Mouse (Mus musculus) heart, postnatal 36 days (tissue): ENCODE results near the gene Maco1. TPM values are rescaled to one million over a fixed set of nuclear protein-coding genes. Genes with fewer than 3 reads are reported as not detected.
"Not testable (repeated sequence)": the region's sequence is repeated elsewhere in the genome, so short reads cannot be mapped to it uniquely, and the experiment has no call there.

Experiments used
- DNase-seq, 2 experiments: peaks; one replicate each; pipeline ENCODE4 v3.0.0; 2021 to 2022
- intact Hi-C: fragments of 180-260 bp; cut with DNase I; formaldehyde crosslinking; loops from one replicate; pipeline ENCODE4 v1.15.1; 2025
- total RNA-seq, 2 experiments: library from RNA; stranded (reverse); gene quantifications; 2 replicates each; pipeline ENCODE4 v1.2.3; 2021

Maco1 gene
- total RNA-seq, 2 experiments from 2014 or later, result 23.9 to 24.7 TPM

GRCm38 (mm10) chr4:134823560-134823959 is 29.6 kb downstream of the Maco1 start:
- DNase-seq, result no peak
- intact Hi-C loops, result no loop called here

- intact Hi-C loops, result no loop called here
- no peak for DNase-seq
These were observed 32.1 kb downstream of the Maco1 start for GRCm38 (mm10) chr4:134821061-134821460.

- intact Hi-C loops, result no loop called here
- no peak for DNase-seq
These were observed 35.4 kb downstream of the Maco1 start for GRCm38 (mm10) chr4:134817706-134818105.

GRCm38 (mm10) chr4:134814229-134814571 is 38.9 kb downstream of the Maco1 start:
- DNase-seq, result peak in 1 of 2 experiments; percentile 24

GRCm38 (mm10) chr4:134813406-134814228 is 39.5 kb downstream of the Maco1 start:
- no peak for DNase-seq
- intact Hi-C loops, result no loop called here

More at GRCm38 (mm10) chr4:134814229-134814571, 38.9 kb downstream of the Maco1 start:
- intact Hi-C loops, result no loop called here

GRCm38 (mm10) chr4:134804765-134805164 is 48.4 kb downstream of the Maco1 start:
- DNase-seq, result peak; percentile 83 to 87
- intact Hi-C loops, result no loop called here

- intact Hi-C loops, result no loop called here
- DNase-seq, result no peak
These were observed 50.4 kb downstream of the Maco1 start for GRCm38 (mm10) chr4:134802765-134803164.

GRCm38 (mm10) chr4:134802155-134802554 is 51.0 kb downstream of the Maco1 start:
- intact Hi-C loops, result no loop called here
- no peak for DNase-seq

- intact Hi-C loops, result no loop called here
These were observed 52.5 kb downstream of the Maco1 start for GRCm38 (mm10) chr4:134800693-134801092.

GRCm38 (mm10) chr4:134800098-134800497 is 53.0 kb downstream of the Maco1 start:
- no peak for DNase-seq
- intact Hi-C loops, result no loop called here

More at GRCm38 (mm10) chr4:134800693-134801092, 52.5 kb downstream of the Maco1 start:
- DNase-seq, result no peak

GRCm38 (mm10) chr4:134799272-134799671 is 53.9 kb downstream of the Maco1 start:
- intact Hi-C loops, result loop anchor here (2.0 kb wide), 1 partner anchor 254 kb away; no protein-coding TSS in a partner anchor

GRCm38 (mm10) chr4:134798861-134799260 is 54.3 kb downstream of the Maco1 start:
- intact Hi-C loops, result loop anchor here (2.0 kb wide), 1 partner anchor 254 kb away; no protein-coding TSS in a partner anchor
- DNase-seq, result no peak

More at GRCm38 (mm10) chr4:134799272-134799671, 53.9 kb downstream of the Maco1 start:
- peak; percentile 72 to 78 for DNase-seq

- no peak for DNase-seq
- intact Hi-C loops, result loop anchor here (2.0 kb wide), 1 partner anchor 253 kb away; no protein-coding TSS in a partner anchor
These were observed 55.5 kb downstream of the Maco1 start for GRCm38 (mm10) chr4:134797621-134798020.

GRCm38 (mm10) chr4:134796581-134797361 is 56.4 kb downstream of the Maco1 start:
- peak in 1 of 2 experiments; percentile 20 for DNase-seq
- intact Hi-C loops, result no loop called here

GRCm38 (mm10) chr4:134795819-134796485 is 57.2 kb downstream of the Maco1 start:
- no peak for DNase-seq
- intact Hi-C loops, result no loop called here

GRCm38 (mm10) chr4:134794959-134795358 is 58.2 kb downstream of the Maco1 start:
- intact Hi-C loops, result loop anchor here (5.0 kb wide), 1 partner anchor 58 kb away; no protein-coding TSS in a partner anchor
- not testable (repeated sequence) for DNase-seq

GRCm38 (mm10) chr4:134793213-134793956 is 59.8 kb downstream of the Maco1 start:
- DNase-seq, result peak; percentile 61 to 69
- intact Hi-C loops, result loop anchor here (1.0 to 5.0 kb wide), 2 partner anchors 56 to 86 kb away; no protein-coding TSS in a partner anchor

- no peak for DNase-seq
These were observed 61.4 kb downstream of the Maco1 start for GRCm38 (mm10) chr4:134791731-134792130.

GRCm38 (mm10) chr4:134786946-134787345 is 66.2 kb downstream of the Maco1 start:
- intact Hi-C loops, result no loop called here

More at GRCm38 (mm10) chr4:134791731-134792130, 61.4 kb downstream of the Maco1 start:
- intact Hi-C loops, result loop anchor here (5.0 kb wide), 1 partner anchor 54 kb away; no protein-coding TSS in a partner anchor

GRCm38 (mm10) chr4:134784701-134785100 is 68.4 kb downstream of the Maco1 start:
- intact Hi-C loops, result no loop called here
- DNase-seq, result no peak

More at GRCm38 (mm10) chr4:134786946-134787345, 66.2 kb downstream of the Maco1 start:
- no peak for DNase-seq
